Mouse (Mus musculus) MEL (cell line): ENCODE measurements around the gene Ablim1. TPM values are rescaled to one million over a fixed set of nuclear protein-coding genes. Genes with fewer than 3 reads are reported as not detected.

Source experiments
- DNase-seq: peaks from one replicate; pipeline ENCODE4 v3.0.0; 2011; ENCODE audit warnings: low read depth, low spot score
- H3K27ac ChIP-seq: 2 replicates; pipeline ENCODE4 v1.5.1; 2012; ENCODE audit warnings: low read depth, mild to moderate bottlenecking, control low read depth, low read length, moderate library complexity; ENCODE audit not compliant: control insufficient read depth
- H3K27me3 ChIP-seq, 2 experiments: fragments of 150-350 bp in 1 of 2; sonication (generic) in 1 of 2; 2 replicates each; pipeline ENCODE4 v1.6.1; 2012; ENCODE audit warnings: low read length in 2 of 2, mild to moderate bottlenecking in 2 of 2, improper control_type of control experiment in 1 of 2, moderate library complexity in 1 of 2; ENCODE audit not compliant: insufficient read depth in 2 of 2, control insufficient read depth in 1 of 2
- H3K36me3 ChIP-seq, 2 experiments: 2 replicates each; pipeline ENCODE4 v1.6.1; 2012 to 2014; ENCODE audit warnings: low read length in 2 of 2, improper control_type of control experiment in 1 of 2, inconsistent platforms in 1 of 2, mild to moderate bottlenecking in 1 of 2; ENCODE audit not compliant: insufficient read depth in 2 of 2, control insufficient read depth in 1 of 2
- H3K4me1 ChIP-seq, 2 experiments: fragments of 150-350 bp in 1 of 2; sonication (generic) in 1 of 2; 2 replicates each; pipeline ENCODE4 v1.6.1; 2012; ENCODE audit warnings: low read length in 2 of 2, improper control_type of control experiment in 1 of 2, mild to moderate bottlenecking in 1 of 2; ENCODE audit not compliant: insufficient read depth in 2 of 2, control insufficient read depth in 1 of 2
- H3K4me3 ChIP-seq, 2 experiments: fragments of 150-350 bp in 1 of 2; sonication (generic) in 1 of 2; 2 replicates each; pipeline ENCODE4 v1.5.1; 2012; ENCODE audit warnings: low read depth in 2 of 2, low read length in 2 of 2, mild to moderate bottlenecking in 2 of 2, moderate library complexity in 2 of 2, control low read depth in 1 of 2, improper control_type of control experiment in 1 of 2; ENCODE audit not compliant: control insufficient read depth in 1 of 2, insufficient read depth in 1 of 2
- H3K79me2 ChIP-seq: 2 replicates; pipeline ENCODE4 v1.6.1; 2012; ENCODE audit warnings: mild to moderate bottlenecking, low read length, moderate library complexity; ENCODE audit not compliant: control insufficient read depth, poor library complexity, insufficient read depth
- H3K9ac ChIP-seq: 2 replicates; pipeline ENCODE4 v1.6.1; 2012; ENCODE audit warnings: low read depth, mild to moderate bottlenecking, control low read depth, low read length, moderate library complexity; ENCODE audit not compliant: control insufficient read depth, poor library complexity, severe bottlenecking
- H3K9me3 ChIP-seq: fragments of 150-350 bp; sonication (generic); replicated peaks from 2 replicates; pipeline ENCODE4 v1.6.1; 2012; ENCODE audit warnings: mild to moderate bottlenecking, low read length, improper control_type of control experiment, moderate library complexity; ENCODE audit not compliant: insufficient read depth
- CHD2 ChIP-seq: IDR thresholded peaks from 2 replicates; pipeline ENCODE4 v1.6.1; 2011; ENCODE audit warnings: low read length, improper control_type of control experiment
- CTCF ChIP-seq, 3 experiments: IDR thresholded peaks in 2 of 3; conservative IDR thresholded peaks in 1 of 3; 2 replicates each; pipeline ENCODE4 v1.5.1; 2011 to 2012; ENCODE audit warnings: low read length in 3 of 3, low read depth in 2 of 3, mild to moderate bottlenecking in 2 of 3, improper control_type of control experiment in 1 of 3, inconsistent platforms in 1 of 3, mixed read lengths in 1 of 3, moderate library complexity in 1 of 3; ENCODE audit not compliant: control insufficient read depth in 1 of 3, insufficient read depth in 1 of 3, poor library complexity in 1 of 3, severe bottlenecking in 1 of 3
- E2F4 ChIP-seq: IDR thresholded peaks from 2 replicates; pipeline ENCODE4 v1.6.1; 2011; ENCODE audit warnings: low read depth, low read length, improper control_type of control experiment, borderline replicate concordance
- ELF1 ChIP-seq: IDR thresholded peaks from 2 replicates; pipeline ENCODE4 v1.6.1; 2014; ENCODE audit warnings: low read depth, mild to moderate bottlenecking, inconsistent platforms, low read length, improper control_type of control experiment, moderate library complexity
- EP300 ChIP-seq, 2 experiments: IDR thresholded peaks; 2 replicates each; pipeline ENCODE4 v1.6.1; 2011; ENCODE audit warnings: improper control_type of control experiment in 2 of 2, low read length in 2 of 2, low read depth in 1 of 2, mild to moderate bottlenecking in 1 of 2
- GABPA ChIP-seq: IDR thresholded peaks from 2 replicates; pipeline ENCODE4 v1.6.1; 2012; ENCODE audit warnings: low read depth, mild to moderate bottlenecking, inconsistent platforms, low read length, improper control_type of control experiment, moderate library complexity
- GATA1 ChIP-seq: IDR thresholded peaks from 2 replicates; pipeline ENCODE4 v1.6.1; 2011; ENCODE audit warnings: low read depth, low read length, improper control_type of control experiment
- HCFC1 ChIP-seq: IDR thresholded peaks from 2 replicates; pipeline ENCODE4 v1.6.1; 2012; ENCODE audit warnings: low read depth, mild to moderate bottlenecking, inconsistent platforms, low read length, improper control_type of control experiment, moderate library complexity
- KAT2A ChIP-seq: conservative IDR thresholded peaks from 2 replicates; pipeline ENCODE4 v1.6.1; 2012; ENCODE audit warnings: low read depth, low read length, improper control_type of control experiment, inconsistent platforms
- MAFK ChIP-seq: IDR thresholded peaks from 2 replicates; pipeline ENCODE4 v1.6.1; 2011; ENCODE audit warnings: low read depth, mild to moderate bottlenecking, low read length, improper control_type of control experiment, borderline replicate concordance
- MAX ChIP-seq: IDR thresholded peaks from 2 replicates; pipeline ENCODE4 v1.6.1; 2011; ENCODE audit warnings: low read length, improper control_type of control experiment
- MAZ ChIP-seq: IDR thresholded peaks from 2 replicates; pipeline ENCODE4 v1.6.1; 2012; ENCODE audit warnings: low read depth, mild to moderate bottlenecking, inconsistent platforms, low read length, improper control_type of control experiment
- MEF2A ChIP-seq: IDR thresholded peaks from 2 replicates; pipeline ENCODE4 v1.6.1; 2014; ENCODE audit warnings: low read depth, mild to moderate bottlenecking, inconsistent platforms, low read length, improper control_type of control experiment; ENCODE audit not compliant: poor library complexity, insufficient replicate concordance, severe bottlenecking; ENCODE audit errors: extremely low read depth
- MXI1 ChIP-seq: IDR thresholded peaks from 2 replicates; pipeline ENCODE4 v1.6.1; 2011; ENCODE audit warnings: mild to moderate bottlenecking, low read depth, low read length, improper control_type of control experiment
- MYB ChIP-seq: IDR thresholded peaks from 2 replicates; pipeline ENCODE4 v1.6.1; 2011; ENCODE audit warnings: mild to moderate bottlenecking, low read depth, low read length, improper control_type of control experiment
- MYC ChIP-seq: IDR thresholded peaks from 2 replicates; pipeline ENCODE4 v1.6.1; 2011; ENCODE audit warnings: low read depth, mild to moderate bottlenecking, low read length, improper control_type of control experiment, moderate library complexity
- NRF1 ChIP-seq: IDR thresholded peaks from 2 replicates; pipeline ENCODE4 v1.6.1; 2014; ENCODE audit warnings: low read depth, mild to moderate bottlenecking, inconsistent platforms, low read length, improper control_type of control experiment, moderate library complexity; ENCODE audit not compliant: poor library complexity, insufficient read depth, severe bottlenecking
- POLR2A ChIP-seq, 2 experiments: IDR thresholded peaks; 2 replicates each; pipeline ENCODE4 v1.6.1; 2011 to 2012; ENCODE audit warnings: low read length in 2 of 2, mild to moderate bottlenecking in 2 of 2, control low read depth in 1 of 2, improper control_type of control experiment in 1 of 2, low read depth in 1 of 2, moderate library complexity in 1 of 2; ENCODE audit not compliant: control insufficient read depth in 1 of 2, insufficient read depth in 1 of 2, poor library complexity in 1 of 2
- POLR2AphosphoS5 ChIP-seq: IDR thresholded peaks from 2 replicates; pipeline ENCODE4 v1.6.1; 2012; ENCODE audit warnings: low read depth, borderline replicate concordance, mild to moderate bottlenecking, inconsistent platforms, low read length, moderate library complexity, mixed read lengths
- RAD21 ChIP-seq: IDR thresholded peaks from 2 replicates; pipeline ENCODE4 v1.6.1; 2011; ENCODE audit warnings: mild to moderate bottlenecking, low read depth, low read length, improper control_type of control experiment
- SIN3A ChIP-seq: IDR thresholded peaks from 2 replicates; pipeline ENCODE4 v1.6.1; 2012; ENCODE audit warnings: low read length, improper control_type of control experiment, inconsistent platforms
- SMC3 ChIP-seq: IDR thresholded peaks from 2 replicates; pipeline ENCODE4 v1.6.1; 2011; ENCODE audit warnings: low read depth, low read length, improper control_type of control experiment
- TAL1 ChIP-seq: IDR thresholded peaks from 2 replicates; pipeline ENCODE4 v1.6.1; 2012; ENCODE audit warnings: mild to moderate bottlenecking, inconsistent platforms, low read length, moderate library complexity, mixed read lengths
- TBP ChIP-seq: IDR thresholded peaks from 2 replicates; pipeline ENCODE4 v1.8.0; 2011; ENCODE audit warnings: low read depth, low read length, improper control_type of control experiment
- TCF12 ChIP-seq: IDR thresholded peaks from 2 replicates; pipeline ENCODE4 v1.6.1; 2014; ENCODE audit warnings: low read depth, mild to moderate bottlenecking, inconsistent platforms, low read length, improper control_type of control experiment, moderate library complexity
- USF1 ChIP-seq: IDR thresholded peaks from 2 replicates; pipeline ENCODE4 v1.6.1; 2014; ENCODE audit warnings: low read depth, mild to moderate bottlenecking, inconsistent platforms, low read length, improper control_type of control experiment, moderate library complexity
- USF2 ChIP-seq, 2 experiments: IDR thresholded peaks; 2 replicates each; pipeline ENCODE4 v1.6.1; 2011 to 2012; ENCODE audit warnings: improper control_type of control experiment in 2 of 2, low read length in 2 of 2, borderline replicate concordance in 1 of 2, inconsistent platforms in 1 of 2, low read depth in 1 of 2, mild to moderate bottlenecking in 1 of 2; ENCODE audit not compliant: insufficient read depth in 1 of 2
- ZKSCAN1 ChIP-seq: IDR thresholded peaks from 2 replicates; pipeline ENCODE4 v1.6.1; 2012; ENCODE audit warnings: low read depth, mild to moderate bottlenecking, inconsistent platforms, low read length, improper control_type of control experiment, moderate library complexity
- ZNF384 ChIP-seq: IDR thresholded peaks from 2 replicates; pipeline ENCODE4 v1.6.1; 2012; ENCODE audit warnings: low read depth, mild to moderate bottlenecking, inconsistent platforms, low read length, improper control_type of control experiment
- polyA plus RNA-seq, 2 experiments: library from polyadenylated mRNA; stranded (reverse) in 1 of 2; unstranded in 1 of 2; fragments of >175 nt in 1 of 2; fragments of >200 nt in 1 of 2; gene quantifications; 2 replicates each; pipeline versions ENCODE4 v1.2.1 to v1.2.4; 2012; ENCODE audit warnings: low replicate concordance in 2 of 2, low read depth in 1 of 2; ENCODE audit not compliant: insufficient read length in 2 of 2, insufficient read depth in 1 of 2, missing spikeins in 1 of 2
- total RNA-seq: library from RNA; depleted of rRNA; stranded (reverse); fragments of 300-350 nt; gene quantifications from 2 replicates; pipeline ENCODE4 v1.2.3, GENCODE M21; 2012

Gene Ablim1
- total and polyA plus RNA-seq, 3 experiments = not detected

GRCm38 (mm10) chr19:57331237-57331636, 16.5 kb upstream of the Ablim1 start:
- no peak for DNase-seq
- no peak overlapping the region for H3K27ac ChIP-seq
- TF ChIP-seq POLR2A (IDR thresholded peaks at IDR 0.05; ENCODE audit: control insufficient read depth in 1 of 2, insufficient read depth in 1 of 2, low read depth in 1 of 2, low read length in 2 of 2, poor library complexity in 1 of 2) (no peak), POLR2AphosphoS5 (no peak), MYC (0 out of 2 replicates have a peak, but pooled peaks have one; percentile 24), USF1 (0 out of 2 replicates have a peak, but pooled peaks have one; percentile 8), ELF1 (no peak), RAD21 (no peak), EP300 (IDR thresholded peaks at IDR 0.05; ENCODE audit: low read depth in 1 of 2, low read length in 2 of 2) (peak in 1 of 2 experiments; percentile 70; a peak in 2 of 4 replicates), TAL1 (no peak), MYB (no peak), TBP (no peak), SMC3 (no peak), MAZ (no peak), NRF1 (0 out of 2 replicates have a peak, but pooled peaks have one; percentile 8), CHD2 (no peak), KAT2A (no peak), MAX (peak; percentile 28; the same call in 1 of the 2 replicates), TCF12 (peak; percentile 43; the same call in 1 of the 2 replicates), E2F4 (no peak), HCFC1 (no peak), ZKSCAN1 (no peak), MAFK (no peak), MXI1 (peak; percentile 31; the same call in 1 of the 2 replicates), GATA1 (no peak), CTCF (IDR thresholded peaks at IDR 0.05 in 2 of 3, conservative IDR thresholded peaks at IDR 0.05 in 1 of 3; ENCODE audit: control insufficient read depth in 1 of 3, insufficient read depth in 1 of 3, low read depth in 2 of 3, low read length in 3 of 3, poor library complexity in 1 of 3, severe bottlenecking in 1 of 3) (no peak), SIN3A (no peak), USF2 (IDR thresholded peaks at IDR 0.05; ENCODE audit: borderline replicate concordance in 1 of 2, insufficient read depth in 1 of 2, low read depth in 1 of 2, low read length in 2 of 2) (no peak), ZNF384 (no peak), GABPA (no peak), MEF2A (no peak)
- no peak overlapping the region for H3K4me3 ChIP-seq
- H3K4me1 ChIP-seq = peaks cover 7 to 15% of the 10 kb centered on the region in 2 experiments
- no peaks in the 10 kb centered on the region for H3K79me2 ChIP-seq
- no peak overlapping the region for H3K9ac ChIP-seq
- no peaks in the 10 kb centered on the region for H3K27me3 ChIP-seq
- H3K36me3 ChIP-seq = peaks cover 0 to 5% of the 10 kb centered on the region in 2 experiments; a peak in 2 of 4 replicates
- no peaks in the 10 kb centered on the region for H3K9me3 ChIP-seq
